Mouse (Mus musculus): ENCODE results near the gene Sebox.

DNA sequence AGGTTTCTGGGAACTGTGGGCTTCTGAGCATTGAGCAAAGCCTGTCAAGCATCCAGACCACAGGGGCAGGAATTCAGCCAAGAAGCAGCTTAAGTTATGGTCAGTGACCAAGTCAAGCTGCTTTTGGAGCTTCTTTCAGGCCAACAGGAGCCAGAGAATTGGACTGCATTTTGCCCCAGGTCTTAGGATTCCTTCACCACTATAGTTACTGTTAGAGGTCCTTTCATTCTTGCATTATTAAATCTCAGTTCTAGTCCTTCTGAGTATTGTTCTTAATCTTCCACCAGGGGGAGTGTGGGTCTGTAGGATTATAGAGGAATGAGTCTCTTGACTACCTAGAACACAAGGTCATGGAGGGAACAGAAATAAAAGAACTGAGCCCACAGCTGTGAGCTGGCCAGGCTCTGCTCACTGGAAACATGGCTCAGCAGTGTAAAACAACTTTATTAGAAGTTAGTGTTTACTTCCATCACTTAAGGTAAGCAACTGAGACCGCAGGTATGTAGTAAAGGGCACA is 19.3 kb downstream of the Sebox start:
- TF ChIP-seq CTCF (IDR thresholded peaks at IDR 0.05; ENCODE audit: insufficient read depth, low read depth, low read length), result no peak
- TF ChIP-seq POLR2A (IDR thresholded peaks at IDR 0.05; ENCODE audit: insufficient read depth, low read depth, low read length), result no peak

Data from olfactory bulb, adult 2 months (tissue).